Mouse (Mus musculus) hindbrain, embryonic 11.5 days (tissue): Measurements from ENCODE around the gene Alox8. TPM values are rescaled to one million over a fixed set of nuclear protein-coding genes. Genes with fewer than 3 reads are reported as not detected.

ENCODE experiments used
- ATAC-seq: fragments of 200-750 bp; cut with Nextera tagmentation; 2 replicates; pipeline ENCODE4 v1.8.0; 2017; ENCODE audit warnings: mild to moderate bottlenecking, moderate TSS enrichment, moderate library complexity; ENCODE audit not compliant: low FRiP score
- DNase-seq: peaks from one replicate; pipeline ENCODE4 v3.0.0-alpha.2; 2015; ENCODE audit warnings: low spot score
- H3K27ac ChIP-seq: fragments of 300-500 bp; sonication (generic); 2 replicates; pipeline ENCODE4 v1.5.1; 2014; ENCODE audit warnings: mild to moderate bottlenecking, low read depth, low read length
- H3K27me3 ChIP-seq: fragments of 300-500 bp; sonication (generic); 2 replicates; pipeline ENCODE4 v1.6.1; 2014; ENCODE audit warnings: mild to moderate bottlenecking, low read length, moderate library complexity, mixed read lengths; ENCODE audit not compliant: control insufficient read depth, insufficient read depth
- H3K36me3 ChIP-seq: fragments of 300-500 bp; sonication (generic); 2 replicates; pipeline ENCODE4 v1.6.1; 2014; ENCODE audit warnings: mild to moderate bottlenecking, low read length, moderate library complexity, mixed read lengths; ENCODE audit not compliant: control insufficient read depth, insufficient read depth
- H3K4me1 ChIP-seq: fragments of 300-500 bp; sonication (generic); replicated peaks from 2 replicates; pipeline ENCODE4 v1.6.1; 2014; ENCODE audit warnings: low read length, mixed read lengths; ENCODE audit not compliant: control insufficient read depth, insufficient read depth
- H3K4me2 ChIP-seq: fragments of 300-500 bp; sonication (generic); replicated peaks from 2 replicates; pipeline ENCODE4 v1.6.1; 2014; ENCODE audit warnings: mild to moderate bottlenecking, low read depth, low read length
- H3K4me3 ChIP-seq: fragments of 300-500 bp; sonication (generic); 2 replicates; pipeline ENCODE4 v1.5.1; 2014; ENCODE audit warnings: low read depth, low read length
- H3K9ac ChIP-seq: fragments of 300-500 bp; sonication (generic); 2 replicates; pipeline ENCODE4 v1.6.1; 2014; ENCODE audit warnings: low read depth, low read length
- H3K9me3 ChIP-seq: fragments of 300-500 bp; sonication (generic); 2 replicates; pipeline ENCODE4 v1.6.1; 2016; ENCODE audit warnings: low read length; ENCODE audit not compliant: control insufficient read depth
- WGBS: fragments of 180-500 bp; shearing (Covaris S2); extraction: QIAGEN DNeasy Blood & Tissue Kit; methylation state at CpG from one replicate; pipeline ENCODE4 v1.1.7; 2014; 5-methylcytosine and 5-hydroxymethylcytosine counted together
- polyA plus RNA-seq: library from polyadenylated mRNA; unstranded; fragments of >200 nt; fragmentation: Nextera tagmentation; extraction: Ambion mirVana; gene quantifications from 2 replicates; pipeline ENCODE4 v1.2.1, GENCODE M21; 2014

Gene Alox8
- polyA plus RNA-seq, 1 experiment from 2014 or later = not detected

- Histone ChIP-seq H3K9ac (no peak overlapping the region), H3K4me3 (no peak overlapping the region), H3K4me1 (no peaks in the 10 kb centered on the region), H3K4me2 (no peak overlapping the region), H3K36me3 (no peaks in the 10 kb centered on the region), H3K9me3 (no peaks in the 10 kb centered on the region), H3K27me3 (no peaks in the 10 kb centered on the region), H3K27ac (no peak overlapping the region)
- DNase-seq (no peak), ATAC-seq (no peak)
- WGBS = 67% methylated on average over 1 of the region's 1 CpGs
Observed at GRCm38 (mm10) chr11:69225715-69226114, 28.1 kb upstream of the Alox8 start.

- no peaks in the 10 kb centered on the region for H3K9me3 ChIP-seq
- DNase-seq (no peak), ATAC-seq (no peak)
- H3K4me3 ChIP-seq = no peak overlapping the region
- no peaks in the 10 kb centered on the region for H3K36me3 ChIP-seq
- no peak overlapping the region for H3K9ac ChIP-seq
- no peaks in the 10 kb centered on the region for H3K27me3 ChIP-seq
- no peak overlapping the region for H3K4me2 ChIP-seq
- no peaks in the 10 kb centered on the region for H3K4me1 ChIP-seq
- WGBS = 85% methylated on average over 4 of the region's 4 CpGs
- H3K27ac ChIP-seq = no peak overlapping the region
Observed at GRCm38 (mm10) chr11:69223101-69223500, 25.5 kb upstream of the Alox8 start.

GRCm38 (mm10) chr11:69221070-69221469 lies 23.4 kb upstream of the Alox8 start:
- Histone ChIP-seq H3K4me2 (no peak overlapping the region), H3K9me3 (no peaks in the 10 kb centered on the region), H3K27ac (no peak overlapping the region), H3K27me3 (no peaks in the 10 kb centered on the region), H3K4me3 (no peak overlapping the region), H3K36me3 (no peaks in the 10 kb centered on the region), H3K9ac (no peak overlapping the region), H3K4me1 (no peaks in the 10 kb centered on the region)
- DNase-seq (no peak), ATAC-seq (no peak)
- WGBS = 71% methylated on average over 4 of the region's 4 CpGs

- no peak overlapping the region for H3K27ac ChIP-seq
- no peak overlapping the region for H3K9ac ChIP-seq
- H3K36me3 ChIP-seq = no peaks in the 10 kb centered on the region
- 74% methylated on average over 2 of the region's 2 CpGs for WGBS
- H3K9me3 ChIP-seq = no peaks in the 10 kb centered on the region
- no peaks in the 10 kb centered on the region for H3K27me3 ChIP-seq
- H3K4me1 ChIP-seq = no peaks in the 10 kb centered on the region
- DNase-seq (no peak), ATAC-seq (no peak)
- no peak overlapping the region for H3K4me3 ChIP-seq
- no peak overlapping the region for H3K4me2 ChIP-seq
Observed at GRCm38 (mm10) chr11:69218661-69219060, 21.0 kb upstream of the Alox8 start.

GRCm38 (mm10) chr11:69217411-69217810 lies 19.8 kb upstream of the Alox8 start:
- Histone ChIP-seq H3K27ac (no peak overlapping the region), H3K9me3 (no peaks in the 10 kb centered on the region), H3K36me3 (no peaks in the 10 kb centered on the region), H3K4me3 (no peak overlapping the region), H3K4me1 (no peaks in the 10 kb centered on the region), H3K27me3 (no peaks in the 10 kb centered on the region), H3K4me2 (no peak overlapping the region), H3K9ac (no peak overlapping the region)
- WGBS = 92% methylated on average over 5 of the region's 5 CpGs
- DNase-seq (no peak), ATAC-seq (no peak)

- Histone ChIP-seq H3K4me2 (no peak overlapping the region), H3K27ac (no peak overlapping the region)
Observed at GRCm38 (mm10) chr11:69211431-69211830, 13.8 kb upstream of the Alox8 start.

GRCm38 (mm10) chr11:69202469-69203230 lies 5.0 kb upstream of the Alox8 start:
- Histone ChIP-seq H3K4me2 (no peak overlapping the region), H3K36me3 (no peaks in the 10 kb centered on the region), H3K4me3 (no peak overlapping the region), H3K4me1 (no peaks in the 10 kb centered on the region), H3K27me3 (peaks cover 3% of the 10 kb centered on the region), H3K9me3 (no peaks in the 10 kb centered on the region), H3K27ac (no peak overlapping the region), H3K9ac (no peak overlapping the region)
- 84% methylated on average over 13 of the region's 13 CpGs for WGBS
- no peak for ATAC-seq
- no peak for DNase-seq

More at GRCm38 (mm10) chr11:69211431-69211830, 13.8 kb upstream of the Alox8 start:
- Histone ChIP-seq H3K9me3 (no peaks in the 10 kb centered on the region), H3K9ac (no peak overlapping the region), H3K27me3 (no peaks in the 10 kb centered on the region), H3K4me3 (peak overlapping the region; percentile 0; the same call in 1 of the 2 replicates), H3K4me1 (no peaks in the 10 kb centered on the region), H3K36me3 (no peaks in the 10 kb centered on the region)
- 33% methylated on average over 2 of the region's 2 CpGs for WGBS
- ATAC-seq (no peak), DNase-seq (peak; percentile 25)

- 87% methylated on average over 6 of the region's 6 CpGs for WGBS
- no peak overlapping the region for H3K27ac ChIP-seq
- no peak overlapping the region for H3K4me2 ChIP-seq
- H3K9me3 ChIP-seq = no peaks in the 10 kb centered on the region
- H3K4me3 ChIP-seq = no peak overlapping the region
- H3K27me3 ChIP-seq = peaks cover 17% of the 10 kb centered on the region
- H3K4me1 ChIP-seq = no peaks in the 10 kb centered on the region
- DNase-seq (no peak), ATAC-seq (no peak)
- no peak overlapping the region for H3K9ac ChIP-seq
- no peaks in the 10 kb centered on the region for H3K36me3 ChIP-seq
Observed at GRCm38 (mm10) chr11:69200231-69200630, 2.6 kb upstream of the Alox8 start.

GRCm38 (mm10) chr11:69199251-69199650 lies 1.6 kb upstream of the Alox8 start:
- no peaks in the 10 kb centered on the region for H3K9me3 ChIP-seq
- no peak overlapping the region for H3K27ac ChIP-seq
- no peak overlapping the region for H3K9ac ChIP-seq
- no peak for ATAC-seq
- no peaks in the 10 kb centered on the region for H3K36me3 ChIP-seq
- WGBS = 85% methylated on average over 1 of the region's 1 CpGs
- no peak for DNase-seq
- H3K4me3 ChIP-seq = no peak overlapping the region
- peaks cover 17% of the 10 kb centered on the region for H3K27me3 ChIP-seq
- H3K4me1 ChIP-seq = no peaks in the 10 kb centered on the region
- no peak overlapping the region for H3K4me2 ChIP-seq
